Mouse (Mus musculus) intestine, embryonic 16.5 days (tissue): Measurements from ENCODE around the gene Actr5. TPM values are rescaled to one million over a fixed set of nuclear protein-coding genes. Genes with fewer than 3 reads are reported as not detected.
A peak's percentile ranks its signal among the peaks of the same experiment; 100 is the strongest.

Source experiments
- ATAC-seq: fragments of 200-750 bp; cut with Nextera tagmentation; 2 replicates; pipeline ENCODE4 v1.8.0; 2017; ENCODE audit warnings: moderate TSS enrichment, moderate library complexity
- H3K27ac ChIP-seq: fragments of 300-500 bp; sonication (generic); 2 replicates; pipeline ENCODE4 v1.5.1; 2014; ENCODE audit warnings: mild to moderate bottlenecking, low read length
- H3K27me3 ChIP-seq: fragments of 300-500 bp; sonication (generic); replicated peaks from 2 replicates; pipeline ENCODE4 v1.6.1; 2014; ENCODE audit warnings: low read length, control low read depth, mixed read lengths; ENCODE audit not compliant: control insufficient read depth, insufficient read depth
- H3K36me3 ChIP-seq: fragments of 300-500 bp; sonication (generic); 2 replicates; pipeline ENCODE4 v1.6.1; 2014; ENCODE audit warnings: low read length, control low read depth; ENCODE audit not compliant: control insufficient read depth, insufficient read depth
- H3K4me1 ChIP-seq: fragments of 300-500 bp; sonication (generic); 2 replicates; pipeline ENCODE4 v1.6.1; 2014; ENCODE audit warnings: low read length, control low read depth, mixed read lengths; ENCODE audit not compliant: control insufficient read depth, insufficient read depth
- H3K4me2 ChIP-seq: fragments of 300-500 bp; sonication (generic); 2 replicates; pipeline ENCODE4 v1.6.1; 2014; ENCODE audit warnings: low read depth, low read length, control low read depth
- H3K4me3 ChIP-seq: fragments of 300-500 bp; sonication (generic); 2 replicates; pipeline ENCODE4 v1.5.1; 2014; ENCODE audit warnings: mild to moderate bottlenecking, low read length
- H3K9ac ChIP-seq: fragments of 300-500 bp; sonication (generic); 2 replicates; pipeline ENCODE4 v1.6.1; 2014; ENCODE audit warnings: low read depth, low read length
- H3K9me3 ChIP-seq: fragments of 300-500 bp; sonication (generic); 2 replicates; pipeline ENCODE4 v1.6.1; 2016; ENCODE audit warnings: low read length, control low read depth; ENCODE audit not compliant: control insufficient read depth
- WGBS: fragments of 180-500 bp; shearing (Covaris S2); extraction: QIAGEN DNeasy Blood & Tissue Kit; methylation state at CpG from one replicate; pipeline ENCODE4 v1.1.7; 2014; 5-methylcytosine and 5-hydroxymethylcytosine counted together
- polyA plus RNA-seq: library from polyadenylated mRNA; unstranded; fragments of >200 nt; fragmentation: Nextera tagmentation; extraction: Ambion mirVana; gene quantifications from 2 replicates; pipeline ENCODE4 v1.2.1, GENCODE M21; 2015

Actr5 gene
- polyA plus RNA-seq, 1 experiment from 2014 or later = 1.0 TPM

- Histone ChIP-seq H3K4me1 (peaks cover 34% of the 10 kb centered on the region), H3K27me3 (peaks cover 32% of the 10 kb centered on the region), H3K4me2 (no peak overlapping the region), H3K9ac (no peak overlapping the region), H3K36me3 (no peaks in the 10 kb centered on the region), H3K9me3 (no peaks in the 10 kb centered on the region), H3K4me3 (no peak overlapping the region), H3K27ac (no peak overlapping the region)
- no peak for ATAC-seq
- WGBS = 57% methylated on average over 10 of the region's 10 CpGs
Measured at GRCm38 (mm10) chr2:158670571-158670970, 45.9 kb downstream of the Actr5 start.

GRCm38 (mm10) chr2:158672829-158673228 is 48.1 kb downstream of the Actr5 start:
- Histone ChIP-seq H3K9ac (no peak overlapping the region), H3K27ac (0 out of 2 replicates have a peak overlapping the region, but pooled peaks have one; percentile 10), H3K4me1 (peaks cover 22% of the 10 kb centered on the region), H3K4me3 (no peak overlapping the region), H3K36me3 (no peaks in the 10 kb centered on the region), H3K27me3 (peaks cover 14% of the 10 kb centered on the region), H3K9me3 (no peaks in the 10 kb centered on the region), H3K4me2 (no peak overlapping the region)
- 21% methylated on average over 6 of the region's 6 CpGs for WGBS
- ATAC-seq = peak; percentile 16; the same call in 1 of the 2 replicates

DNA sequence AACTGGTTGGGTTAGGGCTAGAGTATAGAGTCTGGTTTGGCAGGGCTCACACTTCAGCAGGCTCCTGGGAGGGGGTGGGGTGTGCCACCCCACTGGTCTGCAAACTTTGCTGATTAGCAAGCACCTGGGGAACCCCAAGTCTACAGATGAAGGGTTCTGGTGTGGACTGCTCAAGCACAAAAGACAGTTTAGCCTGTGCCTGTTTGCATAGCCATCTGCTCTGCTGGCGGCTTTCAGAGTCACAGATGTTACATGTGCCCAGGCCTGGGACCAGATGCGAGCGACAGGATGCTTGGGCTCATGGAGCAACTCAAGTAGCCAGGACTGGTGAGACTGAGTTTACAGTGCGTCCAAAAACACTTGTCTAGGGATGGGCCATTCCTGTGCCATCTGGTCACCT is 48.8 kb downstream of the Actr5 start:
- WGBS = 54% methylated on average over 4 of the region's 4 CpGs
- Histone ChIP-seq H3K4me1 (peaks cover 16% of the 10 kb centered on the region), H3K9me3 (no peaks in the 10 kb centered on the region), H3K36me3 (no peaks in the 10 kb centered on the region), H3K4me2 (no peak overlapping the region), H3K4me3 (no peak overlapping the region), H3K9ac (0 out of 2 replicates have a peak overlapping the region, but pooled peaks have one; percentile 7), H3K27me3 (peaks cover 8% of the 10 kb centered on the region), H3K27ac (0 out of 2 replicates have a peak overlapping the region, but pooled peaks have one; percentile 6)
- no peak for ATAC-seq

- H3K4me1 ChIP-seq = peaks cover 11% of the 10 kb centered on the region
- no peak for ATAC-seq
- H3K27me3 ChIP-seq = peaks cover 2% of the 10 kb centered on the region; the same call in 1 of the 2 replicates
- H3K4me3 ChIP-seq = no peak overlapping the region
- H3K9me3 ChIP-seq = no peaks in the 10 kb centered on the region
- no peaks in the 10 kb centered on the region for H3K36me3 ChIP-seq
- no peak overlapping the region for H3K9ac ChIP-seq
- H3K4me2 ChIP-seq = no peak overlapping the region
- no peak overlapping the region for H3K27ac ChIP-seq
- WGBS = 61% methylated on average over 6 of the region's 6 CpGs
Measured at GRCm38 (mm10) chr2:158674131-158674530, 49.4 kb downstream of the Actr5 start.

DNA sequence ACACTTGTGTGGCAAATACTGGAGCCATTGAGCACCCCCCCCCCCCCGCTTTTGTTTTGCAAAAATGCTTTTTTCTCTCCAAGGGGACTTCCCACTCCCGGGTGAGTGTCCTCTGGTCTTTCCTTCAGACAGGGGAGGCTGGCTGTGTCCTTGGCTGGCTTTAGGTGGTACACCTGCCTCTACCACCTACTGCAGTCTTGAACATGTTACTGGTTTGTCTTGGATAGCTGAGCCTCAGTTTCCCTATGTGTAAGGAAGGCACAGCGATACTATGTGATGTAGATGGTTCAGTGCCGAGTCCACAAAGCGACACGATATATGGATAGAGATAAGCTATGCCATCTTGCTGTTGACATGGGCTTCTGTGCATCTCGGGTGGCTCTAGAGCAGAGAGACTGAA is 50.1 kb downstream of the Actr5 start:
- ATAC-seq = no peak
- Histone ChIP-seq H3K4me3 (no peak overlapping the region), H3K9me3 (no peaks in the 10 kb centered on the region), H3K27me3 (peaks cover 2% of the 10 kb centered on the region; the same call in 1 of the 2 replicates), H3K4me1 (peaks cover 6% of the 10 kb centered on the region), H3K4me2 (no peak overlapping the region), H3K36me3 (no peaks in the 10 kb centered on the region), H3K27ac (no peak overlapping the region), H3K9ac (no peak overlapping the region)
- 77% methylated on average over 7 of the region's 7 CpGs for WGBS

GRCm38 (mm10) chr2:158675161-158675560 is 50.5 kb downstream of the Actr5 start:
- Histone ChIP-seq H3K9ac (no peak overlapping the region), H3K36me3 (no peaks in the 10 kb centered on the region), H3K4me1 (peaks cover 5% of the 10 kb centered on the region), H3K4me3 (no peak overlapping the region), H3K4me2 (no peak overlapping the region), H3K27me3 (peaks cover 2% of the 10 kb centered on the region; the same call in 1 of the 2 replicates), H3K9me3 (no peaks in the 10 kb centered on the region), H3K27ac (no peak overlapping the region)
- WGBS = 59% methylated on average over 6 of the region's 6 CpGs
- ATAC-seq = no peak

- Histone ChIP-seq H3K9me3 (no peaks in the 10 kb centered on the region), H3K27me3 (no peaks in the 10 kb centered on the region), H3K4me1 (peaks cover 5% of the 10 kb centered on the region), H3K4me2 (no peak overlapping the region), H3K36me3 (no peaks in the 10 kb centered on the region), H3K27ac (no peak overlapping the region), H3K9ac (no peak overlapping the region), H3K4me3 (no peak overlapping the region)
- no peak for ATAC-seq
- 88% methylated on average over 12 of the region's 12 CpGs for WGBS
Measured at GRCm38 (mm10) chr2:158675907-158676533, 51.3 kb downstream of the Actr5 start.

- H3K9ac ChIP-seq = no peak overlapping the region
- no peak overlapping the region for H3K4me2 ChIP-seq
- no peak for ATAC-seq
- 64% methylated on average over 8 of the region's 8 CpGs for WGBS
- no peaks in the 10 kb centered on the region for H3K36me3 ChIP-seq
- no peak overlapping the region for H3K4me3 ChIP-seq
- H3K27ac ChIP-seq = no peak overlapping the region
- no peaks in the 10 kb centered on the region for H3K9me3 ChIP-seq
- H3K27me3 ChIP-seq = no peaks in the 10 kb centered on the region
- peaks cover 5% of the 10 kb centered on the region for H3K4me1 ChIP-seq
Measured at GRCm38 (mm10) chr2:158677946-158678345, 53.3 kb downstream of the Actr5 start.

- Histone ChIP-seq H3K27me3 (no peaks in the 10 kb centered on the region), H3K9me3 (no peaks in the 10 kb centered on the region), H3K27ac (no peak overlapping the region), H3K4me1 (no peaks in the 10 kb centered on the region; the same call in 1 of the 2 replicates), H3K9ac (no peak overlapping the region), H3K4me3 (no peak overlapping the region), H3K36me3 (no peaks in the 10 kb centered on the region), H3K4me2 (no peak overlapping the region)
- ATAC-seq = no peak
- 92% methylated on average over 7 of the region's 7 CpGs for WGBS
Measured at GRCm38 (mm10) chr2:158679091-158679490, 54.4 kb downstream of the Actr5 start.
